Mouse (Mus musculus) stomach, embryonic 14.5 days (tissue): ENCODE data around the gene Stk32c. TPM values are rescaled to one million over a fixed set of nuclear protein-coding genes. Genes with fewer than 3 reads are reported as not detected.

Source experiments
- ATAC-seq: fragments of 200-750 bp; cut with Nextera tagmentation; 2 replicates; pipeline ENCODE4 v1.8.0; 2017; ENCODE audit warnings: low read depth, moderate TSS enrichment; ENCODE audit not compliant: insufficient number of reproducible peaks, insufficient read depth, low FRiP score
- H3K27ac ChIP-seq: fragments of 300-500 bp; sonication (generic); 2 replicates; pipeline ENCODE4 v1.5.1; 2014; ENCODE audit warnings: mild to moderate bottlenecking, low read length, moderate library complexity, mixed read lengths
- H3K27me3 ChIP-seq: fragments of 300-500 bp; sonication (generic); 2 replicates; pipeline ENCODE4 v1.6.1; 2014; ENCODE audit warnings: low read length, control low read depth, mixed read lengths; ENCODE audit not compliant: control insufficient read depth, insufficient read depth
- H3K36me3 ChIP-seq: fragments of 300-500 bp; sonication (generic); 2 replicates; pipeline ENCODE4 v1.6.1; 2014; ENCODE audit warnings: mild to moderate bottlenecking, control low read depth, low read length, moderate library complexity, mixed read lengths; ENCODE audit not compliant: control insufficient read depth, insufficient read depth
- H3K4me1 ChIP-seq: fragments of 300-500 bp; sonication (generic); 2 replicates; pipeline ENCODE4 v1.6.1; 2014; ENCODE audit warnings: low read length, control low read depth, mixed read lengths; ENCODE audit not compliant: control insufficient read depth, insufficient read depth
- H3K4me2 ChIP-seq: fragments of 300-500 bp; sonication (generic); replicated peaks from 2 replicates; pipeline ENCODE4 v1.6.1; 2014; ENCODE audit warnings: low read depth, low read length, control low read depth
- H3K4me3 ChIP-seq: fragments of 300-500 bp; sonication (generic); 2 replicates; pipeline ENCODE4 v1.5.1; 2014; ENCODE audit warnings: low read depth, low read length, control low read depth
- H3K9ac ChIP-seq: fragments of 300-500 bp; sonication (generic); replicated peaks from 2 replicates; pipeline ENCODE4 v1.6.1; 2014; ENCODE audit warnings: low read depth, mild to moderate bottlenecking, control low read depth, low read length, moderate library complexity, mixed read lengths
- H3K9me3 ChIP-seq: fragments of 300-500 bp; sonication (generic); 2 replicates; pipeline ENCODE4 v1.6.1; 2016; ENCODE audit warnings: low read depth, low read length, control low read depth; ENCODE audit not compliant: control insufficient read depth
- whole genome bisulfite sequencing: fragments of 180-500 bp; shearing (Covaris S2); extraction: QIAGEN DNeasy Blood & Tissue Kit; methylation state at CpG from one replicate; pipeline ENCODE4 v1.1.7; 2014; 5-methylcytosine and 5-hydroxymethylcytosine counted together
- polyA plus RNA-seq: library from polyadenylated mRNA; unstranded; fragments of >200 nt; fragmentation: Nextera tagmentation; extraction: Ambion mirVana; gene quantifications from 2 replicates; pipeline ENCODE4 v1.2.1, GENCODE M21; 2014

Gene Stk32c
- polyA plus RNA-seq, 1 experiment from 2014 or later, result 0.14 TPM

- ATAC-seq, result no peak
- Histone ChIP-seq H3K36me3 (no peaks in the 10 kb centered on the region), H3K4me3 (no peak overlapping the region), H3K27ac (no peak overlapping the region), H3K4me1 (no peaks in the 10 kb centered on the region), H3K9ac (no peak overlapping the region), H3K27me3 (no peaks in the 10 kb centered on the region), H3K4me2 (no peak overlapping the region), H3K9me3 (no peaks in the 10 kb centered on the region)
- 80% methylated on average over 7 of the region's 7 CpGs for WGBS
Measured at GRCm38 (mm10) chr7:139158549-139158948, 54.6 kb downstream of the Stk32c start.

- 41% methylated on average over 2 of the region's 2 CpGs for WGBS
- no peak for ATAC-seq
- H3K27ac ChIP-seq, result no peak overlapping the region
Measured at GRCm38 (mm10) chr7:139157541-139157940, 55.6 kb downstream of the Stk32c start.

GRCm38 (mm10) chr7:139156341-139157058 is 56.6 kb downstream of the Stk32c start:
- WGBS, result 70% methylated on average over 10 of the region's 10 CpGs
- no peak overlapping the region for H3K27ac ChIP-seq
- H3K4me1 ChIP-seq, result no peaks in the 10 kb centered on the region
- H3K27me3 ChIP-seq, result no peaks in the 10 kb centered on the region
- ATAC-seq, result no peak
- no peak overlapping the region for H3K4me2 ChIP-seq
- H3K36me3 ChIP-seq, result no peaks in the 10 kb centered on the region
- H3K9ac ChIP-seq, result no peak overlapping the region
- H3K9me3 ChIP-seq, result no peaks in the 10 kb centered on the region
- H3K4me3 ChIP-seq, result no peak overlapping the region

More at GRCm38 (mm10) chr7:139157541-139157940, 55.6 kb downstream of the Stk32c start:
- Histone ChIP-seq H3K9ac (no peak overlapping the region), H3K9me3 (no peaks in the 10 kb centered on the region), H3K36me3 (no peaks in the 10 kb centered on the region), H3K4me3 (no peak overlapping the region), H3K4me1 (no peaks in the 10 kb centered on the region), H3K27me3 (no peaks in the 10 kb centered on the region), H3K4me2 (no peak overlapping the region)

GRCm38 (mm10) chr7:139152927-139153326 is 60.2 kb downstream of the Stk32c start:
- Histone ChIP-seq H3K36me3 (no peaks in the 10 kb centered on the region), H3K4me1 (0 out of 2 replicates have a peak, but pooled peaks cover 6% of the 10 kb centered on the region), H3K4me2 (no peak overlapping the region), H3K4me3 (no peak overlapping the region), H3K27ac (no peak overlapping the region), H3K9ac (no peak overlapping the region), H3K9me3 (no peaks in the 10 kb centered on the region), H3K27me3 (no peaks in the 10 kb centered on the region)
- 71% methylated on average over 7 of the region's 7 CpGs for WGBS
- ATAC-seq, result no peak

GRCm38 (mm10) chr7:139151116-139151515 is 62.0 kb downstream of the Stk32c start:
- H3K36me3 ChIP-seq, result no peaks in the 10 kb centered on the region
- H3K27me3 ChIP-seq, result no peaks in the 10 kb centered on the region
- WGBS, result 24% methylated on average over 10 of the region's 10 CpGs
- no peak overlapping the region for H3K4me2 ChIP-seq
- H3K4me3 ChIP-seq, result no peak overlapping the region
- 0 out of 2 replicates have a peak, but pooled peaks cover 6% of the 10 kb centered on the region for H3K4me1 ChIP-seq
- H3K9ac ChIP-seq, result no peak overlapping the region
- peak; percentile 75; the same call in 1 of the 2 replicates for ATAC-seq
- H3K9me3 ChIP-seq, result no peaks in the 10 kb centered on the region
- H3K27ac ChIP-seq, result no peak overlapping the region

GRCm38 (mm10) chr7:139149373-139149772 is 63.7 kb downstream of the Stk32c start:
- Histone ChIP-seq H3K9ac (no peak overlapping the region), H3K4me2 (no peak overlapping the region), H3K4me3 (no peak overlapping the region), H3K36me3 (no peaks in the 10 kb centered on the region), H3K4me1 (0 out of 2 replicates have a peak, but pooled peaks cover 6% of the 10 kb centered on the region), H3K27me3 (no peaks in the 10 kb centered on the region), H3K9me3 (no peaks in the 10 kb centered on the region), H3K27ac (no peak overlapping the region)
- 47% methylated on average over 7 of the region's 7 CpGs for WGBS
- ATAC-seq, result no peak

GRCm38 (mm10) chr7:139147360-139147759 is 65.7 kb downstream of the Stk32c start:
- WGBS, result 18% methylated on average over 4 of the region's 4 CpGs
- H3K9ac ChIP-seq, result no peak overlapping the region
- H3K27ac ChIP-seq, result no peak overlapping the region
- 0 out of 2 replicates have a peak, but pooled peaks cover 6% of the 10 kb centered on the region for H3K4me1 ChIP-seq
- no peak overlapping the region for H3K4me2 ChIP-seq
- H3K36me3 ChIP-seq, result no peaks in the 10 kb centered on the region
- no peaks in the 10 kb centered on the region for H3K27me3 ChIP-seq
- no peak overlapping the region for H3K4me3 ChIP-seq
- no peak for ATAC-seq
- no peaks in the 10 kb centered on the region for H3K9me3 ChIP-seq

- Histone ChIP-seq H3K27me3 (no peaks in the 10 kb centered on the region), H3K9ac (no peak overlapping the region), H3K27ac (no peak overlapping the region), H3K9me3 (no peaks in the 10 kb centered on the region), H3K36me3 (no peaks in the 10 kb centered on the region), H3K4me1 (0 out of 2 replicates have a peak, but pooled peaks cover 5% of the 10 kb centered on the region), H3K4me3 (no peak overlapping the region), H3K4me2 (no peak overlapping the region)
- ATAC-seq, result no peak
- WGBS, result 60% methylated on average over 7 of the region's 7 CpGs
Measured at GRCm38 (mm10) chr7:139145891-139146290, 67.2 kb downstream of the Stk32c start.

- Histone ChIP-seq H3K27me3 (no peaks in the 10 kb centered on the region), H3K36me3 (no peaks in the 10 kb centered on the region), H3K9me3 (no peaks in the 10 kb centered on the region), H3K9ac (no peak overlapping the region), H3K4me1 (no peaks in the 10 kb centered on the region), H3K27ac (no peak overlapping the region), H3K4me2 (no peak overlapping the region), H3K4me3 (no peak overlapping the region)
- no peak for ATAC-seq
- 62% methylated on average over 1 of the region's 1 CpGs for WGBS
Measured at GRCm38 (mm10) chr7:139143785-139144184, 69.3 kb downstream of the Stk32c start.
